Comparison of ENCODE assay signal across 8 mouse cellular contexts in the genomic region with DNA sequence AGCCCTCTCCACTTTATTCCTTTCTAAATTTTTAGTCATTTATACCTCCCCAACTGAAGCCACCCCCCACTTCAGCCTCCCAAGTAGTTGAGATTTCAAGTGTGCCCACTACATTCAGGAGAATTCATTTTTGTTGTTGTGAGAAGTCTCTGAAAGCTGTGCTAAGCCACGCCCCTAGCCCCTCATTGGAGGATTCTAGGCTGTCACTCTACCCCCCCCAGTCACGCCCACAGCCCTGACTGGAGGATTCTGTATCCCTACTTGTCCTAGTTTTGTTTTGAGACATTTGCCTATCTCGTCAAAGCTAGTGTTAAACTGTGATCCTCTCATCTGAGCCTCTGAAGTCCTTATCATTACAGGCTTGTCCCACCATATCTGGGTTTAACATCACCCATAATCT. TPM values are rescaled to one million over a fixed set of nuclear protein-coding genes. Genes with fewer than 3 reads are reported as not detected.
A peak's percentile ranks its signal among the peaks of the same experiment; 100 is the strongest.
DNase-seq lines count a peak whose midpoint lies in the region; ATAC-seq lines count a peak whose summit lies in the region.

No protein-coding gene starts in this region.

- H3K9me3 ChIP-seq in forebrain, embryonic 11.5 days (ENCODE audit: control insufficient read depth, low read length): no peaks in the 10 kb centered on the region
- H3K9me3 ChIP-seq in forebrain, embryonic 15.5 days: no peaks in the 10 kb centered on the region
- no peaks in the 10 kb centered on the region for H3K9me3 ChIP-seq in kidney, embryonic 14.5 days (ENCODE audit: control insufficient read depth, low read length)

- H3K9ac ChIP-seq in forebrain, embryonic 11.5 days (ENCODE audit: low read length): no peak overlapping the region; the same call in 1 of the 2 replicates
- H3K9ac ChIP-seq in forebrain, embryonic 15.5 days (replicated peaks): no peak overlapping the region
- no peak overlapping the region for H3K9ac ChIP-seq in kidney, embryonic 14.5 days (ENCODE audit: low read depth, low read length)

- 5% methylated on average over 3 of the region's 3 CpGs for WGBS in forebrain, embryonic 11.5 days
- WGBS in forebrain, embryonic 15.5 days: 7% methylated on average over 3 of the region's 3 CpGs
- WGBS in kidney, embryonic 14.5 days: 12% methylated on average over 3 of the region's 3 CpGs

- H3K4me2 ChIP-seq in forebrain, embryonic 11.5 days (ENCODE audit: low read depth, low read length, severe bottlenecking): 0 out of 2 replicates have a peak overlapping the region, but pooled peaks have one; percentile 27
- H3K4me2 ChIP-seq in forebrain, embryonic 15.5 days (replicated peaks): no peak overlapping the region
- H3K4me2 ChIP-seq in kidney, embryonic 14.5 days (replicated peaks; ENCODE audit: low read depth, low read length): no peak overlapping the region

- no peak overlapping the region for H3K27ac ChIP-seq in forebrain, embryonic 11.5 days (ENCODE audit: low read depth, low read length)
- H3K27ac ChIP-seq in forebrain, embryonic 15.5 days (replicated peaks): no peak overlapping the region
- H3K27ac ChIP-seq in kidney, embryonic 14.5 days (ENCODE audit: low read depth, low read length): no peak overlapping the region

- no peak overlapping the region for H3K4me3 ChIP-seq in forebrain, embryonic 11.5 days (ENCODE audit: low read depth, low read length)
- no peak overlapping the region for H3K4me3 ChIP-seq in forebrain, embryonic 15.5 days
- H3K4me3 ChIP-seq in kidney, embryonic 14.5 days (ENCODE audit: low read length): peak overlapping the region; percentile 7; the same call in 1 of the 2 replicates

- no peaks in the 10 kb centered on the region for H3K36me3 ChIP-seq in forebrain, embryonic 11.5 days (ENCODE audit: control insufficient read depth, insufficient read depth, low read length)
- H3K36me3 ChIP-seq in forebrain, embryonic 15.5 days: no peaks in the 10 kb centered on the region
- H3K36me3 ChIP-seq in kidney, embryonic 14.5 days (ENCODE audit: control insufficient read depth, insufficient read depth, low read length): no peaks in the 10 kb centered on the region

- no peaks in the 10 kb centered on the region for H3K27me3 ChIP-seq in forebrain, embryonic 11.5 days (ENCODE audit: control insufficient read depth, insufficient read depth, low read length)
- H3K27me3 ChIP-seq in forebrain, embryonic 15.5 days: no peaks in the 10 kb centered on the region
- no peaks in the 10 kb centered on the region for H3K27me3 ChIP-seq in kidney, embryonic 14.5 days (ENCODE audit: control insufficient read depth, insufficient read depth, low read length)

- intact Hi-C loops in gastrocnemius, postnatal 14 days (cut with DNase I; ENCODE audit: low total_unique reads): no loop called here

- no peak for ATAC-seq in forebrain, embryonic 11.5 days (replicated peaks; ENCODE audit: low FRiP score)
- no peak for ATAC-seq in forebrain, embryonic 15.5 days (replicated peaks)
- no peak for ATAC-seq in kidney, embryonic 14.5 days (ENCODE audit: low FRiP score, low TSS enrichment)

- DNase-seq in forebrain, embryonic 11.5 days (ENCODE audit: low spot score): peak; percentile 75
- peak; percentile 36 for DNase-seq in thymus, postnatal 14 days
- DNase-seq in thymus, postnatal 0 days (ENCODE audit: low spot score): no peak
- DNase-seq in lung, postnatal 10 days: peak; percentile 86
- no peak for DNase-seq in layer of hippocampus, postnatal 36 days
- DNase-seq in gastrocnemius, postnatal 14 days: no peak

- H3K4me1 ChIP-seq in forebrain, embryonic 11.5 days (replicated peaks; ENCODE audit: control insufficient read depth, insufficient read depth, low read length): peaks cover 7% of the 10 kb centered on the region
- H3K4me1 ChIP-seq in forebrain, embryonic 15.5 days: peaks cover 17% of the 10 kb centered on the region
- peaks cover 6% of the 10 kb centered on the region; the same call in 1 of the 2 replicates for H3K4me1 ChIP-seq in kidney, embryonic 14.5 days (ENCODE audit: control insufficient read depth, insufficient read depth, low read length)

RNA-seq across cellular contexts. Expression of gene Ushbp1, which starts 2.7 kb away (rescaled TPM):
- 4.2 and 4.5 TPM in 2 replicates for polyA plus RNA-seq in forebrain, embryonic 11.5 days (2014; fragmentation: Nextera tagmentation; extraction: Ambion mirVana)
- polyA plus RNA-seq in forebrain, embryonic 15.5 days (2015; fragmentation: Nextera tagmentation; extraction: Ambion mirVana): 5.5 and 6.0 TPM in 2 replicates
- polyA plus RNA-seq in thymus, postnatal 0 days (2015; fragmentation: Nextera tagmentation; extraction: Ambion mirVana): 4.7 and 5.1 TPM in 2 replicates
- polyA plus RNA-seq in kidney, embryonic 14.5 days (2014; fragmentation: Nextera tagmentation; extraction: Ambion mirVana): 10.4 and 12.3 TPM in 2 replicates
- 1 to 10 TPM; 3.6 to 5.1 TPM for total RNA-seq in layer of hippocampus, postnatal 36 days (2021)
- total RNA-seq in gastrocnemius, postnatal 14 days (2021): 10 to 100 TPM; 11.0 to 12.9 TPM

RNA-seq across cellular contexts. Expression of gene Babam1, which starts 3.8 kb away (rescaled TPM):
- 106 and 119 TPM in 2 replicates for polyA plus RNA-seq in forebrain, embryonic 11.5 days (2014; fragmentation: Nextera tagmentation; extraction: Ambion mirVana)
- polyA plus RNA-seq in forebrain, embryonic 15.5 days (2015; fragmentation: Nextera tagmentation; extraction: Ambion mirVana): 102 and 108 TPM in 2 replicates
- 83.2 and 87.4 TPM in 2 replicates for polyA plus RNA-seq in thymus, postnatal 0 days (2015; fragmentation: Nextera tagmentation; extraction: Ambion mirVana)
- 107 and 125 TPM in 2 replicates for polyA plus RNA-seq in kidney, embryonic 14.5 days (2014; fragmentation: Nextera tagmentation; extraction: Ambion mirVana)
- 10 to 100 TPM; 92.1 to 93.4 TPM for total RNA-seq in layer of hippocampus, postnatal 36 days (2021)
- 10 to 100 TPM; 61.3 to 66.5 TPM for total RNA-seq in gastrocnemius, postnatal 14 days (2021)

RNA-seq across cellular contexts. Expression of gene Nr2f6, which starts 11.1 kb away (rescaled TPM):
- 49.1 and 51.4 TPM in 2 replicates for polyA plus RNA-seq in forebrain, embryonic 11.5 days (2014; fragmentation: Nextera tagmentation; extraction: Ambion mirVana)
- polyA plus RNA-seq in forebrain, embryonic 15.5 days (2015; fragmentation: Nextera tagmentation; extraction: Ambion mirVana): 15.5 and 16.6 TPM in 2 replicates
- 17.7 and 18.4 TPM in 2 replicates for polyA plus RNA-seq in thymus, postnatal 0 days (2015; fragmentation: Nextera tagmentation; extraction: Ambion mirVana)
- 134 and 149 TPM in 2 replicates for polyA plus RNA-seq in kidney, embryonic 14.5 days (2014; fragmentation: Nextera tagmentation; extraction: Ambion mirVana)
- 10 to 100 TPM; 42.6 to 47.1 TPM for total RNA-seq in layer of hippocampus, postnatal 36 days (2021)
- total RNA-seq in gastrocnemius, postnatal 14 days (2021): 10 to 100 TPM; 16.0 to 21.5 TPM

RNA-seq across cellular contexts. Expression of gene Ankle1, which starts 12.9 kb away (rescaled TPM):
- polyA plus RNA-seq in forebrain, embryonic 11.5 days (2014; fragmentation: Nextera tagmentation; extraction: Ambion mirVana): 38.7 and 42.2 TPM in 2 replicates
- 17.2 and 18.3 TPM in 2 replicates for polyA plus RNA-seq in forebrain, embryonic 15.5 days (2015; fragmentation: Nextera tagmentation; extraction: Ambion mirVana)
- polyA plus RNA-seq in thymus, postnatal 0 days (2015; fragmentation: Nextera tagmentation; extraction: Ambion mirVana): 15.3 and 25.1 TPM in 2 replicates
- 28.5 and 38.2 TPM in 2 replicates for polyA plus RNA-seq in kidney, embryonic 14.5 days (2014; fragmentation: Nextera tagmentation; extraction: Ambion mirVana)
- under 1 TPM; 0.27 to 0.46 TPM for total RNA-seq in layer of hippocampus, postnatal 36 days (2021)
- total RNA-seq in gastrocnemius, postnatal 14 days (2021): under 1 TPM; 0.78 to 0.86 TPM

RNA-seq across cellular contexts. Expression of gene Ocel1, which starts 21.8 kb away (rescaled TPM):
- 2.9 and 3.3 TPM in 2 replicates for polyA plus RNA-seq in forebrain, embryonic 11.5 days (2014; fragmentation: Nextera tagmentation; extraction: Ambion mirVana)
- polyA plus RNA-seq in forebrain, embryonic 15.5 days (2015; fragmentation: Nextera tagmentation; extraction: Ambion mirVana): 7.3 and 8.0 TPM in 2 replicates
- polyA plus RNA-seq in thymus, postnatal 0 days (2015; fragmentation: Nextera tagmentation; extraction: Ambion mirVana): 17.4 and 19.2 TPM in 2 replicates
- polyA plus RNA-seq in kidney, embryonic 14.5 days (2014; fragmentation: Nextera tagmentation; extraction: Ambion mirVana): 4.6 and 5.2 TPM in 2 replicates
- 10 to 100 TPM; 12.1 to 14.1 TPM for total RNA-seq in layer of hippocampus, postnatal 36 days (2021)
- 1 to 10 TPM; 5.9 to 7.5 TPM for total RNA-seq in gastrocnemius, postnatal 14 days (2021)

Comparison
In these comparisons a context has a peak if more than half of its experiments do, and no peak if none do; other contexts are left out.
1. DNase-seq: peak in forebrain, embryonic 11.5 days (single experiment), thymus, postnatal 14 days (single experiment) and lung, postnatal 10 days (single experiment); none in thymus, postnatal 0 days (single experiment), layer of hippocampus, postnatal 36 days (0 of 2) and gastrocnemius, postnatal 14 days (single experiment).